Mouse (Mus musculus) testis, postnatal 10 days (tissue): Measurements from ENCODE around the gene P2rx5.
A peak's percentile ranks its signal among the peaks of the same experiment; 100 is the strongest.

Experiments used
- DNase-seq: peaks from one replicate; pipeline ENCODE4 v3.0.0; 2021; ENCODE audit warnings: low spot score

Gene P2rx5

GRCm38 (mm10) chr11:73176186-73176585, 16.0 kb downstream of the P2rx5 start:
- DNase-seq, result no peak

DNA sequence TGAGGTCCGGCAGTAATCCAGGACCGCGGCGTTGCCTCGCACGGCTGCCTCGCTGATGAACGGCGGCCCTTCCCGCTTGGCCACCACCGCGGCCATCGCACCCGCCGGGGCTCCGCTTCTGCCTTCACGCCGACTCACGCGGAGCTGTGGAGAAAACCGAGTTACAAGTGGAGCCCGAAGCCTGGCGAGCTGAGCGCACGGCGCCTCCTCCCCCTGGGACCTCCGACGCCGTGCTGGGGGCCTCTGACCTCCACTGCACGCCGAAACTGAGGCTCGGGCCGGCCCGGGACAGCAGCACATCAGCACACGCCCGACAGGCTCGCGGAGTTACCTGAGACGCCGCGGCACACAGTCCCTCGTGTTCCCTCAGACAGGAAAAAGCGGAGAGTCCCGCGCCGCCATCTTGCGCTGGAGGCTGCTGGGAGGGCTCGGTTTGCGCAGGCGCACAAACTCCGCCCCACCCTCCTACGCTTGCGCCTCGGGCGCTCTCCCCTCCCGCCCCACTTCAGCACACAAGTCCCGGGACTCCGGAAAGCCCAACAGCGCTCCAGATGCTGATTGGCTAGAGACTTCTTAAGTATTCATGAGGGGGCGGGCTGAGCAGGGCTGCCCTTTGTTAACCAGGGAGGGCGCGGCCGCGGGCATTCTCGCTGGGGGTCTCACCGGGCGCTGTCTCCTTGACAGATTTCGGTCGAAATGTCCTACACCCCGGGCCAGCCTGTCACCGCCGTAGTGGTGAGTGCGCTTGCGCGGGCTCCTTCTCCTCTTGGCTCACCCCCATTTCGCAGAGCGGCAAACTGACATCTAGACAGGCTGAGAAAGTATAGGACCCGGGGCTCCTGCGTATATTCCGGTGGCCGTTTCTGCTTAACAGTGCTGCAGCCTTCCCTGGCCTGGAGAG, 16.6 kb downstream of the P2rx5 start, which contains the start of the genes Emc6 and Tax1bp3:
Gene Emc6 (minus strand): TSS at position 430 of the 901 bp plus-strand sequence.
Gene Tax1bp3 (plus strand): TSS at position 476 of the 901 bp plus-strand sequence.
- peak; percentile 98 for DNase-seq

- DNase-seq, result peak; percentile 85
Observed at GRCm38 (mm10) chr11:73177509-73177875, 17.3 kb downstream of the P2rx5 start.

- no peak for DNase-seq
Observed at GRCm38 (mm10) chr11:73177895-73178294, 17.7 kb downstream of the P2rx5 start.

GRCm38 (mm10) chr11:73185872-73186615, 25.8 kb downstream of the P2rx5 start:
- no peak for DNase-seq

DNA sequence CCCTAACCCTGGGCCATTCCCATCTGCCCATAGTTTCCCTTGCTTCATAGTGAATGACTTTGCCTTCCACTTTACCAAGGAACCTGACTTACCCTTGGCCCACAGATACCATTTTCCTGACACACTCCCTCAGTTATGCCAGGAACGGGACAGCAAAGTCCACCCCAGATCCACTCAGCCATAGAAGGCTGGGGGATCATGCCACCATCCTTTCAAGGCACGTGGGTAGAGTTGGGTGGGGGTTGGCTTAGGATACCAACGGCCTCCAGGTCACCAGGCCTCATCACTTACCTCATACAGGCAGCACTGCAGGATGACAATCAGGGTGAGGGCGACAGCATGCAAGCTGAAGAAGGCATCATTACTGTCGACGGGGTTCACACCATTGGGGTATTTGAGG, 27.0 kb downstream of the P2rx5 start:
- no peak for DNase-seq

DNA sequence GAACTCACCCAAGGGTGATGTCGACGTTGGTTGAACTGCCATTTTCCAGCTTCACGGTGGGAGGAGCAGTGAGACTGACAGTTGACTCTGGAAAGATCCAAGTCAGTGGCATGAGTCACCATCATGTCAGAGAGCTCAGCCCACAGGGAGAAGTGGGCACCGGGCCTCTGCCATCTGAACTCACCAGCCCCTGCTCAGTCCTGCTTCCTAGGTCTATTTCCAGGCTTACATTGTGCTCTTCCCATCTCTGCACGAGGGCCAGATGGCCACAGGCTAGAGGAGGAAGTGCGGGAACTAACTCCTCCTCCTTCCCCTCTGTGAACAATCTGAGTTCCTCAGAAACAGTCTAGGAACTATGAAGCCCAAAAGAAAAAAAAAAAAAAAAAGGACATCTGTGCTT, 32.8 kb downstream of the P2rx5 start:
- DNase-seq, result no peak

- DNase-seq, result no peak
Observed at GRCm38 (mm10) chr11:73194444-73194843, 34.2 kb downstream of the P2rx5 start.

GRCm38 (mm10) chr11:73198190-73198589, 38.0 kb downstream of the P2rx5 start:
- DNase-seq, result no peak

DNA sequence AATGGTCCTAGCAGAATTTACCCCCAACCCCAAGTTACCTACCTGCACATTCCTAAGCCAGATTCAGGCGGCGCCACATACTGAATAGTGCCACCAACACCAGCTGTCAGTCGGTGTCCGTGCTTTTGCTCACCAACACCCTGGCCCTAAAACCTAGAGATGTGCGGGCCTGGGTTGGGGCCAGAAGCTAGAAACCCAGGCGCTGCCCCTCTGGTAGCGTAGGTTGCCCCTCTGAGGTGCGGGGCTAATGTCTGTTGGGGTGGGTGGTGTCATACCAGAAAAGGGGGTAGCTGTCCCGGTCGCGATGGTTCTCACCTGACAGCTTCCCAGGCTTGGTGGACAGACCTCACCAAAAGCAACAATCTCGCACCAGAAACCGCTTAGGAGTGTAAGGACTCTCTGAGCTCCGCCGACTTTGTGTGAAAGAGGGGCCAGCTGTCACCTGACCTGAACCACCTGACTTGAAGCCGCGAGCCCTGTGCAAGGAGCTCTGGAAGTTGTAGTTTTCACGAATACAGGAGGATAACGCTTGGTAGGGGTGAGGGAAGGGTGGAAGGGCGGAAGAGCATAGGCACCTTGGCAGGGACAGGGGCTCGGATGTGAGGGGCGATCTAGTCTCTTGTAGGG, 38.5 kb downstream of the P2rx5 start, which contains the start of gene Ctns:
Gene Ctns (minus strand): TSS at position 440 of the 627 bp plus-strand sequence.
- DNase-seq, result peak; percentile 79

DNA sequence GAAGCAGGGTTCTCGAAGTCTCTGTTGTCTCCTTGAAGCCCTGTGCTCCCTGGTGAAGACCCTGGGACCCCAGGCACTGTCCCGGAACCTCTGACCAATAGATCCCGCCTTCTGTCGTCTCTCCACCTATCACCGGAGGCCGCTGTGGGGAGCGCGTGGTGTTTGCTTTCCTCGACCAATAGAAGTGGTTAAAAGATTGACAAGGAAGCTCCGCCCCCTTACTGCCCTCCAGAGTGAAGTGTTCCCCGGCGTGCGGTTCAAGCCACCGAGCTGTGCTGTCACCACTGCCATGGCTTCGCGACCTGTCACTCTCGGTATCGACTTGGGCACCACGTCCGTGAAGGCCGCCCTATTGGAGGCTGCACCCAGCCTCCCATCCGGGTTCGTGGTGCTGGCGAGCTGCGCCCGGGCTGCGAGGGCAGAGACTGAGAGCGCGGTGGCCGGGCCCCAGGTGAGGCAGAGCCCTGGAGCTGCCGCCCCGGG, 39.0 kb downstream of the P2rx5 start, which contains the start of gene Shpk:
Gene Shpk (plus strand): TSS at position 231 of the 483 bp plus-strand sequence.
- peak; percentile 94 for DNase-seq

GRCm38 (mm10) chr11:73199879-73200278, 39.7 kb downstream of the P2rx5 start:
- DNase-seq, result no peak

- DNase-seq, result no peak
Observed at GRCm38 (mm10) chr11:73201021-73201420, 40.8 kb downstream of the P2rx5 start.

DNA sequence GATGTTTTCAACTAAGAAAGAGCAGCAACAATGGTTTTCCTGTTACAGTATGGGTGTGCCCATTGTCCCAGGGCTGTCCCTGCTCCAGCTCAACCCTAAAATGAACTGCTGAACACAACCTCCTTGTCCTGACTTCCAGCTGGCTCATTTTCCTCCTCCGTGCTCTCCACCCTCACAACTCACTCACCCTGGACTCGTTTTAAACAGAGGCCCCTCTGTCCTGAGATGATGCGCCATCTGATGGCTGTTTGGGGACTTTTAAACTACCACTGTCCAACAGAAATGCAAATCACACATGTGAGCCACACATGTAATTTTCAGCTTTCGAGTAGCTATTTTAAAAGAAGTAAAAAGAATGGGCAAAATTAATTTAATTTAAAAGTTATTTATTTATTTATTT, 41.4 kb downstream of the P2rx5 start:
- no peak for DNase-seq

DNA sequence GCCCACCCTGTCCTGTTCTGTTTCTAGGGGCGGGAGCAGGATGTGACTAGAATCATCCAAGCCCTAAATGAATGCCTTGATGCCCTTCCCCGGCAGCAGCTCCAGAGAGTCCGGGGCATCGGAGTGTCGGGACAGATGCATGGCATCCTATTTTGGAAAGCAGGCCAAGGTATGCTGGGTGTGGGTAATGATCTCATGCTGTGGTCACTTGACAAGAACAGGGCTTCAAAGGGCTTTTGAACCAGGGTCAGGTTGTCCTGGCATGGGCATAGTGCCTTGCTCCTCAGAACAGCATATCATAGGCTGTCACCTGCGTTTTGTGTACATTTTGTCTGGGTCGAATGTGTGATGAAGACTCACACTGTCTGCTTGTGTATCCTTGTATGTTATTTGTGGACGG, 43.7 kb downstream of the P2rx5 start:
- DNase-seq, result no peak

DNA sequence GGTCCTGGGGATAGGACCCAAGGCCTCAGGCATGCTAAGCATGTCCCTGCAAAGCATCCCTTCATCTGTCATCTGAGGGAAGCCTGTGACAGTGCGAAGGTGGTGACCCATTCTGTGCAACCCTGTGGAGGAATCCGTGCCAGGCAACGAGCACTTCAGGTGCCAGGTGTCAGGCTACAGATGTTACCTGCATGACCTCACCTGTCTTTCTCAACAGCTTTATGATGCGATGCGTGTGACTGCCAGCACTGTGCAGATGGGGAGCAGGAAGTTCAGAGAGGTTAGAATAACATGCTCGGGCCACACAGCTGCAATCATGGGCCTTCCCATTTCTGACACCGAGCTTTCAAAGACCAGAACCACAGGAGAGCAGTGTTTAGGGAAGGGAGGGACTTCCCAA, 45.0 kb downstream of the P2rx5 start:
- DNase-seq, result no peak

- DNase-seq, result no peak
Observed at GRCm38 (mm10) chr11:73207621-73208020, 47.4 kb downstream of the P2rx5 start.

GRCm38 (mm10) chr11:73213956-73214355, 53.7 kb downstream of the P2rx5 start:
- DNase-seq, result no peak

DNA sequence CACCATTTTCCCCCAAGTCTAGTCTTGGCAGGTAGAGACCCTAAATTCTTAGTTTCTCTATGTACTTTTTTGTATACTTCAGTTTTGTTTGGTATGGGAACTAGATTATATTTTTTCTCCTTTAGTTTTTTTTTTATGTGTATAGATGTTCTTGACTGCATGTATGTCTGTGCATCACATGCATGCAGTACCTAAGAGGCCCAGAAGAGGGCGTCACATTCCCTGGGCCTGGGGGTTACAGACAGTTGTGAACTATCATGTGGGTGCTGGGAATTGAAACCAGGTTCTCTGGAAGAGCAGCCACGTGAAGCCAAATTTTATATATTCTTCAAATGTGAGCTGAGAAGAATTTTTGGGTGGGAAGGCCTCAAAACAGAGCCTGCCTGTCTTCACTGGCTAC, 59.5 kb downstream of the P2rx5 start:
- no peak for DNase-seq

DNA sequence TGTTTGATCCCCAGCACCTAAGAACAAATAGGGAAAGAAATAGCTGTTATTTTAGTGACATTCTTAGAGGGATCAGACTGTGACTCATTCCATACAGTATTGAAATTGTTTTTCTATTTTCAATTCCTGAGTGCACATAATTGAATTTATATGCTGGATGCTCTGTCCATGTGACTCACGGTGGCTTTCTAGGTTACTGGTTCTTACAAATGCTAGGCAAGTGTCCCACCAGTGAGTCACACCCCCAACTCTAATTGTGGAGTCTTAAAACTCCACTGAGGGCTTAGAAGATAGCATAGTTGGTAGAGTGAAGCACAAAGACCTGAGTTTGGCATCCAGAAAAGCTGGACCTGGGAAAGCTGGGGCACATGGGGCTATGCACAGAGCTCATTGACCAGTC, 60.4 kb downstream of the P2rx5 start:
- no peak for DNase-seq
